Mouse (Mus musculus) kidney, postnatal 36 days (tissue): ENCODE data around the gene Mark4.
A peak's percentile ranks its signal among the peaks of the same experiment; 100 is the strongest.

Source experiments
- DNase-seq, 2 experiments: peaks; one replicate each; pipeline ENCODE4 v3.0.0; 2021 to 2022; ENCODE audit warnings: mixed read lengths in 2 of 2

The Mark4 gene

GRCm38 (mm10) chr7:19432475-19432874 lies 26.1 kb downstream of the Mark4 start:
- DNase-seq = no peak

GRCm38 (mm10) chr7:19430402-19430801 lies 28.2 kb downstream of the Mark4 start:
- no peak for DNase-seq

- no peak for DNase-seq
Observed at GRCm38 (mm10) chr7:19429726-19430125, 28.9 kb downstream of the Mark4 start.

GRCm38 (mm10) chr7:19427999-19428650 lies 30.5 kb downstream of the Mark4 start:
- DNase-seq = no peak

- no peak for DNase-seq
Observed at GRCm38 (mm10) chr7:19426888-19427287, 31.7 kb downstream of the Mark4 start.

GRCm38 (mm10) chr7:19426349-19426748 lies 32.3 kb downstream of the Mark4 start:
- DNase-seq = no peak

GRCm38 (mm10) chr7:19424051-19424450 lies 34.6 kb downstream of the Mark4 start:
- DNase-seq = no peak

- DNase-seq = no peak
Observed at GRCm38 (mm10) chr7:19423083-19423482, 35.5 kb downstream of the Mark4 start.

GRCm38 (mm10) chr7:19420821-19421636 lies 37.6 kb downstream of the Mark4 start:
- DNase-seq = peak; percentile 93 to 96

GRCm38 (mm10) chr7:19420121-19420520 lies 38.5 kb downstream of the Mark4 start:
- no peak for DNase-seq

GRCm38 (mm10) chr7:19416590-19416989 lies 42.0 kb downstream of the Mark4 start:
- no peak for DNase-seq

- no peak for DNase-seq
Observed at GRCm38 (mm10) chr7:19413525-19413924, 45.1 kb downstream of the Mark4 start.

- no peak for DNase-seq
Observed at GRCm38 (mm10) chr7:19411783-19412182, 46.8 kb downstream of the Mark4 start.

GRCm38 (mm10) chr7:19410766-19411344 lies 47.8 kb downstream of the Mark4 start:
- no peak for DNase-seq

- DNase-seq = no peak
Observed at GRCm38 (mm10) chr7:19409753-19410152, 48.9 kb downstream of the Mark4 start.

- peak; percentile 74 to 93 for DNase-seq
Observed at GRCm38 (mm10) chr7:19405417-19405816, 53.2 kb downstream of the Mark4 start.

GRCm38 (mm10) chr7:19404476-19404875 lies 54.1 kb downstream of the Mark4 start, which contains the start of gene Ckm:
Ckm (plus strand) TSS chr7:19404776.
- no peak for DNase-seq

- peak; percentile 88 to 91 for DNase-seq
Observed at GRCm38 (mm10) chr7:19403731-19404296, 54.8 kb downstream of the Mark4 start, which contains the start of gene Klc3. Klc3 (minus strand) TSS chr7:19404104.

- no peak for DNase-seq
Observed at GRCm38 (mm10) chr7:19402535-19403112, 56.0 kb downstream of the Mark4 start.

- no peak for DNase-seq
Observed at GRCm38 (mm10) chr7:19400946-19401345, 57.7 kb downstream of the Mark4 start.

GRCm38 (mm10) chr7:19399496-19400280 lies 58.9 kb downstream of the Mark4 start:
- peak; percentile 63 to 78 for DNase-seq

GRCm38 (mm10) chr7:19394484-19394883 lies 64.1 kb downstream of the Mark4 start:
- no peak for DNase-seq
